Mouse (Mus musculus): ENCODE results near the gene Pnp. TPM values are rescaled to one million over a fixed set of nuclear protein-coding genes. Genes with fewer than 3 reads are reported as not detected.
"Not testable (repeated sequence)": the region's sequence is repeated elsewhere in the genome, so short reads cannot be mapped to it uniquely, and the experiment has no call there.

Pnp gene
- total RNA-seq, 2 experiments from 2014 or later, result 257 to 259 TPM

DNA sequence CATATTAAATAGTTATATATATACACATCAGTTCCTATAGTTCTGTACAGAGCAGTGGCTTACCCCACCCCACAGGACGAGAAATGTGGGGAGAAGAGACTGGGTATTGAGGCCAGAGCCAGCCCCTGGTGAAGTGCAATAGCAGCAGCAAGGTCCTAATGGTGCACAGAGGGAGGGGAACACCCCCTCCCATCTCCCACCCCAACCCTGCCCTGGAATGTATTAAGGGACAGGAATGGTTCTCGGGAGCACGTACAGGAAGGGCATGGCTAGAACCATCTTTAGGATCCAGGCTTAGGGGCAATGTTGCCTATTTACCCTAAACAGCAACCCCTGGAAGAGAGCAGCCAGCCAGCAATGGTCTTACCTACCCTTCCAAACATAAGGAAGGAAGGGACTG is 3.5 kb upstream of the Pnp start:
- no peak for ATAC-seq (replicated peaks; ENCODE audit: poor library complexity, severe bottlenecking)

DNA sequence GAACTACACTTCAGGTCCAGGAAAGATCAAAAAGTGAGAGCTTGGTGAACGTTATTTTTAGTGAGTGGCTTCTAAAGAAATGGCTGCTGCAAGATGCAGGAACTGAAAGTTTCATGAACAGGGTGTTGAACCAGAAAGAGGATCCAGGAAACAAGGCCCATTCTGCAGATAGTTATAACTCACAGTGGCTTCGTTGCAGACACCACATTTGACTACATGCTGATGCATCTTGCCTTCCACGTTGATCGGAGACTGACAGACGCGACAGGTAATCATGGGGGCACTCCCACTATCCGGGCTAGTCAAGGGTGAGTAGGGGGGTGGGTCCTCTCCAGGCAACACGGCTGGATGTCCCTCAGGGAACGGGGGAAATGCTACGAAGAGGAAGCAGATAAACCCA is 931 bp upstream of the Pnp start:
- peak; percentile 25 for ATAC-seq (replicated peaks; ENCODE audit: poor library complexity, severe bottlenecking)

- peak; percentile 12 for ATAC-seq (replicated peaks; ENCODE audit: poor library complexity, severe bottlenecking)
Measured at GRCm38 (mm10) chr14:50930377-50930753, 517 bp upstream of the Pnp start.

- ATAC-seq (replicated peaks; ENCODE audit: poor library complexity, severe bottlenecking), result no peak
Measured at GRCm38 (mm10) chr14:50931493-50932020, 675 bp downstream of the Pnp start.

DNA sequence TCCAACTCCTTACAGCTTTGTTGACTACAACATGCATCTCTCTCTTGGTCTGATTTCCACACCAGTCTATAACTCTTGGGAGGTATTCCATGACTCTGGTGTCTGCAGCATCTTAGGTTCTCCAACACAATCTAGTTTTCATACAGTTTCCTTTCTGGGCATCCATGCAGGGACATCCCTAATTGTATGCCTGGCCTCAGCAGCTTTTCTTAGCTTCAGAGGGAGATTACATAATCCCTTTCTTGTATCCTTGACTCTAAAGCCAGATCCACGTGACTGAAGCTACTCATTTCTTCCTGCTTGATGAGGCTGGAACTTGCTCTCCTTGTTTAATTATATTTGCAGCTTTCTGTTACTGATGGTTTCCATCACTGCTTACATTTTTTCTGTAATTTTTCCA is 5.8 kb downstream of the Pnp start:
- no peak for ATAC-seq (replicated peaks; ENCODE audit: poor library complexity, severe bottlenecking)

GRCm38 (mm10) chr14:50938119-50938908 is 7.4 kb downstream of the Pnp start:
- ATAC-seq (replicated peaks; ENCODE audit: poor library complexity, severe bottlenecking), result peak; percentile 68

DNA sequence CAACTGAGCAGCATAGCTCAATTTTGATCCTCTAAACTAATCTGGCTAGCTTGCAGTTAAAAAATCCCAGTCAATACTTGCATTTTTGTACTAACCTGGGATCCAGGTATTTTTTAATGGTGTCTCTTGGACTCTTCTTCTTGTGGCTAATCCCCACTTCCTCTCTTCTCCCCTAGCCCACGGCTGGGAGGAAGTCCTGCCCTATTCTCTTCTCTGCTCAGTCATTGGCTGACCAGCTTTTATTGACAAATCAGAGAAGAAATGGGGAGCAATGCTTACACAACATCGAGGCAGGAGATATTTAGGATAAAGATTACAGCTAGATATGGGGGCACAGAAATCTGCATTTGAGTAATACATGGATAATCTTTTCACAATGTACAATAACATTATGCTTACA is 8.1 kb downstream of the Pnp start:
- peak; percentile 85 for ATAC-seq (replicated peaks; ENCODE audit: poor library complexity, severe bottlenecking)

- peak; percentile 85 for ATAC-seq (replicated peaks; ENCODE audit: poor library complexity, severe bottlenecking)
Measured at GRCm38 (mm10) chr14:50943932-50944667, 13.2 kb downstream of the Pnp start, which contains the start of gene Gm49342. TSS of gene Gm49342 (plus strand) at chr14:50944517.

GRCm38 (mm10) chr14:50944668-50945033 is 13.8 kb downstream of the Pnp start:
- peak; percentile 65 for ATAC-seq (replicated peaks; ENCODE audit: poor library complexity, severe bottlenecking)

DNA sequence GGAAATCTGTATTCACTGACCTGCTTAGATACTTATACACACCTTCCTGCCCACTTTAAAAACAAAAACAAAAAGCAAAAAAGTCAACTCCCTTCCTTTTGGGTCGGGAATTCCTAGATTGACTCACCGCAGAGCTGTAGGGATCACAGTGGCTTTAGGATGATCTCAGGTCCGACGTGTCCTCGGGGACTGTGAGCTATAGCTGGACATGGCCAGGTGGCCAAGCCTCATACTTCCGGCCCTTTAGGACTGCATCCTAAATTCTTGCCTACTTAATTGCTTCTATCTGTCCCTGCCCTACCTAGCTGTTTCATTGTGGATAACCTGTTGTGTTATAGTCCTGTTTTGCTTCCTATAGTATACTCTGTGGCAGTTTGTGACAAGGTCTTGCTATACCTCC is 14.2 kb downstream of the Pnp start:
- ATAC-seq (replicated peaks; ENCODE audit: poor library complexity, severe bottlenecking), result not testable (repeated sequence)

DNA sequence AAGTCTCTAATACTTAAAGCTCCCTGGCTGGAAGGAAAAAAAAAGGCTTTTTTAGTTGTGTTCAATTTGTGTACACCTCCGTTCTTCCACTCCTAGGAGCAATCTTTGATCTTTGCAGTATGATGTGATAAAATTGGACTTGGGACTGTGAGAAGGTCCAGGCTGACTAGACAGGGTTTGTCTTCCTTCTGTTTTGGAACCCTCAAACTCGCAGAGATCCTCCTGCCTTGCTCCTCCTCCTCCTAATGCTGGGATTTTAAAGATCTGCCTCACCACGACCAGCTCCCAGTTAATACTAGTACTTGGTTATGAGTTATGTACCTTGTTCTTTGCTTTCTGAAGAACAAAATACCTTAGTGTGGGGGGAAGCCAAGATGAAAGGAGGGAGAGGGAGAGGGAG is 14.6 kb downstream of the Pnp start:
- ATAC-seq (replicated peaks; ENCODE audit: poor library complexity, severe bottlenecking), result not testable (repeated sequence)

DNA sequence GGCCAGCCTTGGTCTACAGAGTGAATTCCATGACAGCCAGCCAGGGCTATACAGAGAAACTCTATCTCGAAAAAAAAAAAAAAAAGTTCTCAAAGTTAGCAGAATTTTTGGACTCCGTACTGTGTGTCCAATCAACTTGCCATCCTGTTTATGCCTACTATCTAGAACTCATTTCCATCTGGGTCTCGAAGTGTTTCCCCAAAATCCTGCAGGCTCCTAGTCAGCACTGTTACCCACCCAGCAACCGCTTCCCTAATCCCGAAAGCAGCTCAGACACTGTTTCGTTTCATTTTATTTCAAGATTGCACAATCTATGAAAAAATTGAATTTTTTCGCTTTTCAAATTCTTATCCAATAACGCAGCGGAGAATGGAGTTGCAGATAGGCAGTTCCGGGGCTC is 24.6 kb downstream of the Pnp start:
- ATAC-seq (replicated peaks; ENCODE audit: poor library complexity, severe bottlenecking), result peak; percentile 45

DNA sequence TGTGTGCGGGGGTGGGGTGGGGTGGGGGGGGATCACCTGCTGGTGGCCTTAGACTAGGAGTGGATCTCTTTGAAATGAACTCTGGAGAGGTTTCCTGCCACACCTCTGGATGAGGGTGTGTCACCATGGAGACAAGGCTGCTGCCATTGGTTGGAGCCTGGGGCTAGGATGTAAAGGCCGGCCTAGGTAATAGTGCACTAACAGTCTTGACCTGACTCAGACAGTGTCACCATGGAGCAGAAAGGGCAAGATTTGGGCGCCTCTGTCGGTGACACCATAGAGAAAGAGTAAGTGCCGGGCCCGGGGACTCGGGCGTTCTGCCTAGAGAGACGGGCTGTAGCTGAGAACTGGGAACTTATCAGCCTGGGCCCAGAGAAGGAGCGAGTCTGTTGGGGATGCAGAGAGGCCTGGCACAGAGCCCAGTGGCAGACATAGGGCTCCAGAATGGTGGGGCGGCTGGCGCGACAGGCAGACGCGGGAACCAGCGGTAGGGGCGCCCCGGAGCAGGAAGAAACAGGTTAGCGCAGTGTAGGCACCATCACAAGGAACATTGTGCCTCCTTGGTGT is 25.1 kb downstream of the Pnp start, which contains the start of gene Pnp2:
Gene Pnp2, plus strand, starts transcription at position 51 of the 567 bp plus-strand sequence.
- peak; percentile 65 for ATAC-seq (replicated peaks; ENCODE audit: poor library complexity, severe bottlenecking)

- not testable (repeated sequence) for ATAC-seq (replicated peaks; ENCODE audit: poor library complexity, severe bottlenecking)
Measured at GRCm38 (mm10) chr14:50956724-50957123, 25.8 kb downstream of the Pnp start.

- not testable (repeated sequence) for ATAC-seq (replicated peaks; ENCODE audit: poor library complexity, severe bottlenecking)
Measured at GRCm38 (mm10) chr14:50957146-50957545, 26.3 kb downstream of the Pnp start.

DNA sequence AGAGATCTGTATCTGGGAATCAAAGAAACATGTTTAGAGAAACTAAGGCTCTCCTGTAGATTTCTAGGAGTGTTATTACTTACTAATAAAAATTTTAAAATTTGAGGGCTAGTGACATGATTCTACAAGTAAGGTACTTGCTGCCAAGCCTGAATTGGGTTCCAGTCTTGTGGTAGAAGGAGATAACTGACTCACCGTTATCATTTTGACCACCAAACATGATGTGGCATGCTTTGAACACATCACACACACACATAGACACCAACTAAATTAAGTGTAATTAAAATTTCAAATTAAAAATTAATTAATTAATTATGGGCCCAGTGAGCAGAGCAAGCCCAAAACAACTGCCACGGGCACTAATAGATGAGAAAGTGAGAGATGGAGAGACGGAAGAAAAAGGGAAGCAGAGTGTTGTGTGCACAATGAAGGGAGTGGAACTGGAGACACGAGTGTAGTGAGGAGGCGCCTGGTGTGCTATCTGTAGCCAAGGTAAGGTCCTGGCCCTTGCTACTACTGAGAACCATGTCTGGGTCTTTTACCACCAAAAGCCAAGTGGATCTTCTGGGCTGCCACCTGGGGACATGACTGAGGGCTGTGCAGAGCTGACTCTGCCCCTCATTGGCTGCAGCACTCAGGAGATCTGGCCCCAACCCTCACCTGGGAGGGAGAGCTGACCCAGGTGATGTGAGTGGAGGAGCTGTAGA is 27.6 kb downstream of the Pnp start:
- ATAC-seq (replicated peaks; ENCODE audit: poor library complexity, severe bottlenecking), result not testable (repeated sequence)

- ATAC-seq (replicated peaks; ENCODE audit: poor library complexity, severe bottlenecking), result 0 out of 2 replicates have a peak, but pooled peaks have one; percentile 37
Measured at GRCm38 (mm10) chr14:50968216-50968980, 37.5 kb downstream of the Pnp start.

DNA sequence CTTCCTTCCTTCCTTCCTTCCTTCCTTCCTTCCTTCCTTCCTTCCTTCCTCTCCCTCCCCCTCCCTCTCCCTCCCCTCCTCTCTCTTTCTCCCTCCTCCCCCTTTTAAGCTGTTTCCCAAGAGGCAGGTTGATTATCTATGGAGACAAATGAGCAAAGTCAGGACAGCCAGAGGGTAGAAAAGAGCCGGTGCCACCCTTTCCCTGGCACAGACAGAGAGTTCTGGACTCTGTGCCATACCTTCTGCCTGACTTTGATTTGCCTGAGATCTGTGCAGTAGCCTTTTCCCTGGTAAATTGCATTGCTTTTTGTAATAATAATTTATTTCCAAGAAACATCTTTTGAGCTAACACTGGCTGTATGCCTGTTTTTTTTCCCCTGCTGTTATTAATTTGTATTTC is 38.2 kb downstream of the Pnp start:
- no peak for ATAC-seq (replicated peaks; ENCODE audit: poor library complexity, severe bottlenecking)
